Mouse (Mus musculus): ENCODE data around the gene Cxcl9.

- no peak for TF ChIP-seq CTCF (IDR thresholded peaks at IDR 0.05; ENCODE audit: low read depth, low read length)
- no peak for TF ChIP-seq POLR2A (IDR thresholded peaks at IDR 0.05; ENCODE audit: extremely low read depth, insufficient read depth, low read length)
These were observed 512 bp downstream of the Cxcl9 start for GRCm38 (mm10) chr5:92327367-92327766.
